Mouse (Mus musculus) heart, postnatal 10 days (tissue): ENCODE data around the gene Derl3. TPM values are rescaled to one million over a fixed set of nuclear protein-coding genes. Genes with fewer than 3 reads are reported as not detected.
A peak's percentile ranks its signal among the peaks of the same experiment; 100 is the strongest.
"Not testable (repeated sequence)": the region's sequence is repeated elsewhere in the genome, so short reads cannot be mapped to it uniquely, and the experiment has no call there.

Experiments
- DNase-seq, 2 experiments: peaks; one replicate each; pipeline ENCODE4 v3.0.0; 2021
- intact Hi-C: fragments of 180-260 bp; cut with DNase I; formaldehyde crosslinking; loops from one replicate; pipeline ENCODE4 v1.15.1; 2025
- total RNA-seq, 2 experiments: library from RNA; stranded (reverse); gene quantifications; 2 replicates each; pipeline ENCODE4 v1.2.3; 2021

The Derl3 gene
- total RNA-seq, 2 experiments from 2014 or later, result 0.48 TPM; not detected in 1

DNA sequence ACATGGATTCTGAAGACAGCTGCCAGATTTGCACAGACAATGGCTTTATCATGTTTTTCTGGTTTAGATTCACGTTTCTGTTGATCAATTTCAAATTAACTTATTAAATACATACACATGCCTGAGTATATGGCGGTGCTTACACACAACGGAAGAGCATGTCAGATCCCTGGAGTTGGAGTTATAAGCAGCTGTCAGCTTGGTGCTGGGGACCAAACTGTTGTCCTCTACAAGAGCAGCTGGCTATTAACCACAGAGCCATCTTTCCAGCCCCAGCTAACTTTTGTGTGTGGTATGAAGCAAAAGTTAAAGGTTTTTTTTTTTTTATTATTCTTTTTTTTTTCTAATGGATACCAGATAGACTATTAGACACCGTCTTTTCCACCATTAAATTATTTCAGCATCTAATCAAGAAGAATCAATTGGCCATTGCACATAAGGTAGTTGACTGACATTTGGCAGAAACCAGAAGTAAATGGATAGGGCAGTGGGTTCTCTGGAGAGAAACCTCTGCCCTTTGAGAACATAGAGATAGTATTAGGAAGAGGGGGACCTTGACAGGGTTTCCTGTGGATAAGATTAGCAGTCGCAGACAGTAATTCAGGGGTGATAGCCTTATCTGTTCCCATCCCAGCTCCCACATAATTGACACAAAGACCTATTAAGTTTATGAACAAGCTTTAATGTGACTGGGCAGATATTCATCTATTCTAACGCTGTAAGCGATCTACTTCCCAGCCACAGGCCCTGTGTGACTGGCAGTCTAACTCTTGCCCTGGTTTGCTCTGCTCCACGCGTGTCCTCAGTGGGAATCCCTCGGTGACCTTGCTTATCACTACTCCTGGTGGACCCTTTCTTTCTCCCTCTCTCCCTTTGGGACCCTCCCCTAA, 20.9 kb upstream of the Derl3 start:
- intact Hi-C loops, result no loop called here
- no peak for DNase-seq

GRCm38 (mm10) chr10:75872915-75873542, 20.2 kb upstream of the Derl3 start:
- DNase-seq, result peak; percentile 85 to 88
- intact Hi-C loops, result no loop called here

- intact Hi-C loops, result no loop called here
Observed at GRCm38 (mm10) chr10:75873543-75874170, 19.6 kb upstream of the Derl3 start.

GRCm38 (mm10) chr10:75878836-75879235, 14.4 kb upstream of the Derl3 start:
- intact Hi-C loops, result no loop called here
- no peak for DNase-seq

More at GRCm38 (mm10) chr10:75873543-75874170, 19.6 kb upstream of the Derl3 start:
- no peak for DNase-seq

DNA sequence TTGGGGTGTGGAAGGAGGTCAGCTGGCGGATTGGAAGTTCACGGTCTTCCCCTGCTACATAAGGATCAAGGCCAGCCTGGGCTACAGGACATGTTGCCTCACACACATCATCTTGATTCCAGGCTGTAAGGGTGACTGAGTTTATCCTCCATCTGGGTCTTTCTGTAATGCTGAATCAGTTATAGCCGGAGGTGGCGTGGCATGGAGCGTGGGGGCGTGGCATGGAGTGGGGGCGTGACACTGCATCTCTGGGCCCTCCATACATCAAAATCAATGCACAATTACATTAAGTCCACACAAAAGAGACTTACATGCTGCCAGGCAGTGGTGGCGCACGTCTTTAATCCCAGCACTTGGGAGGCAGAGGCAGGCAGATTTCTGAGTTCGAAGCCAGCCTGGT, 12.9 kb upstream of the Derl3 start:
- intact Hi-C loops, result loop anchor here (10.0 kb wide), 1 partner anchor 324 kb away; no protein-coding TSS in a partner anchor
- no peak for DNase-seq

DNA sequence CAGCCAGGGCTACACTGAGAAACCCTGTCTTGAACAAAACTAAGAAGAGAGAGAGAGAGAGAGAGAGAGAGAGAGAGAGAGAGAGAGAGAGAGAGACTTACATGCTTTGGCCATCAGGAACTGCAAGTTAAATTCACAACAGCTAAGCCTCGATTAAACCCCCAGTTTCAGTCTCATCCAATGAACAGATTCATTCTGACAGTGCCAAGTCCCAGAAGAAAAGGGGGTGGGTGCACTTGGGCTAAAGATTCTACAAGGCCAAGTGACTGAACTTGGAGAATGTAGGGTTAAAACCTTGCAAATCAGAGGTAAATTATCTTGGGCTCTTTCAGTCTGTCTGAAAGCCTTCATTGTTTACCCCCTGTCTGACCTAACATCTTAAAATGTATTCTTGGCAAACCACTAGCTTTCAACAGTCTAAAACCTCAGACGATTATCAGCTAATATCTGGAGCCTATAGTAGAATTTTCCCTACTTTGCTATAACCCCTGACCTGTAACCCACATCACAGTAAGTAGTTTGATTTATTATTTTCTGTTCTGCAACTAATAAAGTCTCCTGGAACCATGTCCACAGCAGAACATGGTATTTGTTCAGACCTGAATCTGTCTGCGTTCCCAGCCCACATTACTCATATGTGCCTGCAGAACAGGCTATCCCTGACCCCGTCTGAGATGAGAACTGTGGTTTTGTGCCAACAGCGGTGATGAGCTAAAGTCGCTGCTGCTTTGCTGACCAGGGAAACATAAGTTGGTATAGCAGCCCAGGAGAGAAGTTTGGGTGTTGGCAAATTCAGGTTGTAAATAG, 12.2 kb upstream of the Derl3 start:
- intact Hi-C loops, result loop anchor here (10.0 kb wide), 1 partner anchor 324 kb away; no protein-coding TSS in a partner anchor

DNA sequence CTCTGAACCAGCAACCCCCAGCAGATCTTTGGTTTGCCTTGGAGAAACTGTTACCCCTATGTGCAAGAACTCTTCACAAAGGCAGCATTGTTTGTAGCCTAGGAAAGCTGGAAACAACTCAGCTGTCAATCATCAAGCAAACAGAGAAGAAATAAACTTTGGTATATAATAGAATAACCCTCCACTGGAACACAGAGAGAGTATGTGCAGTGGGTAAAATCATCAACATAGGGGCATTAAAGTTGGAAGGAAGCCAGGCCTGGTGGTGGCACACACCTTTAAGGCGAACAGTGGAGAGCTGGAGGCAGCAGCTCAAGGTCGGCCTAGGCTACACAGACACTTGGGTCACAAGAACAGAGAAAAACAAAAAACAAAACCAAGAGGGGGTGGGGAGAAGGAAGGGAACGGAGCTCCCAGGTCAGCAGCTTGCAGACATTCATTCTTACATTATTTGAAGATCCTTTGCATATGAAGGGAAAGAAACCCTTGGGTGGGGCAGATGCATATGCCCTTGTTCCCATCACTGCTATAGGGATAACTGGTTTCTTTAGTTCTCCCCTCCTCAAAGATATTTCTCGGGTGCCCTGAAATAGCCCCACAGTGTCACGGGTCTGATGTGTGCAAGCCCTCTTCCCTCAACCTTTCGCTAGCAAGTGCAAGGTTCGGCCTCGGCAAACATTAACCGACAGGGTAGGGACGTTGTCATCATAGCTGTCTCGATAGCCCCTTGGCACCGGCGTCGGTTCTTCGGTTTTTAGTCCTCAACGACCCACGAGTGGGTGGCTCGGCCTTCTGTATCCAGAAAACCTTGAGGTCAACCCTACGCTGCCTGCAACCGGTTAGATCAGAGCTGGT, 11.4 kb upstream of the Derl3 start:
- DNase-seq, result no peak
- intact Hi-C loops, result loop anchor here (10.0 kb wide), 1 partner anchor 323 kb away; no protein-coding TSS in a partner anchor

More for the DNA sequence above, 12.2 kb upstream of the Derl3 start:
- no peak for DNase-seq

- no peak for DNase-seq
- intact Hi-C loops, result loop anchor here (1.0 to 10.0 kb wide), 2 partner anchors 69 to 322 kb away; no protein-coding TSS in a partner anchor
Observed at GRCm38 (mm10) chr10:75882433-75883231, 10.6 kb upstream of the Derl3 start.

DNA sequence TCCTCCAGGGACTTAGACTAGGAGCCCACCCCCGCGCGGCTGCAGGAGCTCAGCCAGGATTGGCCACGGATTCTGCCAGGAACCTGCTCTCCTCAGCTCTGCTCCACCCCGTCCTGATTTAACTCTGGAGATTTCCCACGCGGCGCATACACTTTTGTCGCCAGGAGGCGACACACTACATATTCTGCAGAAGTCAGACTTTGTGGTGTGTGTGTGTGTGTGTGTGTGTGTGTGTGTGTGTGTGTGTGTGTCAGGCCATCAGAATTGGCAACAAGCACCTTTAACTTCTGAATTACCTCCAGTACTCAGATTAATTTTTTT, 10.0 kb upstream of the Derl3 start:
- intact Hi-C loops, result loop anchor here (1.0 to 10.0 kb wide), 2 partner anchors 68 to 322 kb away; no protein-coding TSS in a partner anchor
- DNase-seq, result peak; percentile 85 to 91

DNA sequence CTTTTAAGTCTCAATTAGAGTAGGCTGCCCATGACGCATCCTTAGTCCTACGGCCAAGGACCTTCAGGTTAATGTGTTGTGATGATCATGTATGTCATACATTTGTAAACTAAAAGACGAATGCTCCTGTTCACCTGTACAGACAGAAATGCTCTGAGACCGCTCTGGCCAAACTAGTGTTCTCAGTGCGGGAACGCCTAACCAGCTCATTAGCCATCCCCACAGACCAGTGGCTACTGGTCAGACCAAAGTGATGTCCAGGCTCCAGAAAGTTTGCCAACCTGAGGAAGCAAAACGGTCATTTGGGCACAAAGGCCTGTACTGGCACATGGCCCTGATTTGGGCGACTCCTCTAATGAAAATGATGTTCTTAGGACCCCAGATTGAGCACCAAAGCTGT, 8.5 kb upstream of the Derl3 start:
- DNase-seq, result no peak
- intact Hi-C loops, result loop anchor here (10.0 kb wide), 1 partner anchor 320 kb away; no protein-coding TSS in a partner anchor

DNA sequence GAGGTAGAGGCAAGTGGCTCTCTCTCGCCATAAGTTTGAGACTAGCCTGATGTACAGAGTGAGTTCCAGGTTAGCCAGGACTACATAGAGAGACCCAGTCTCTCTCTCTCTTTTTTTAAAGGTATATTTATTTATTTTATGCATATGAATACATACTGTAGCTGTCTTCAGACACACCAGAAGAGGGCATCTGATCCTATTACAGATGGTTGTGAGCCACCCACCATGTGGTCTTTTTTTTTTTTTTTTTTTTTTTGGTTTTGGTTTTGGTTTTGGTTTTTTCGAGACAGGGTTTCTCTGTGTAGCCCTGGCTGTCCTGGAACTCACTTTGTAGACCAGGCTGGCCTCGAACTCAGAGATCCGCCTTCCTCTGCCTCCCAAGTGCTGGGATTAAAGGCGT, 5.7 kb upstream of the Derl3 start:
- not testable (repeated sequence) for DNase-seq
- intact Hi-C loops, result loop anchor here (10.0 kb wide), 1 partner anchor 317 kb away; no protein-coding TSS in a partner anchor

- intact Hi-C loops, result loop anchor here (10.0 kb wide), 1 partner anchor 315 kb away; no protein-coding TSS in a partner anchor
- peak in 1 of 2 experiments; percentile 40 for DNase-seq
Observed at GRCm38 (mm10) chr10:75889406-75890153, 3.6 kb upstream of the Derl3 start.

DNA sequence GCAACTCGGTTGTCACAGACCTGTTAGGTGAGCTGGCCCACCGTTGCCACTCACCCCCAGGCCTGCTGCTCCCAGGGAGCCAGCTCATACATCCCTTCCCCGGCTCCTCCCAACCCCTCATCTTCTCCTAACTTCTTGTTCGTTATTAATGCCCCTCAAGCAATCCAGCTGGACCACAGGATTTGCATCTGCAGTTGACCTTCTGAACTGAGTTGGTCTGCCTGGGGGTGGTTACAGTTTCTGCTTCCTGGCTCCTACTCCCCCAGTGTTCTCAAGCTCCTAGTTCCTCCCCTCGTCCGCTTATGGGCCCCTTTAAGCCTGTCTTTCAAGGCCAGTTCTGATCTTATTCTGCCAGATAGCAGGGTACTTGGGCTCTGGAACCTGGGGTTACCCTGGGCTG, 1.4 kb downstream of the Derl3 start:
- no peak for DNase-seq
- intact Hi-C loops, result no loop called here

- no peak for DNase-seq
- intact Hi-C loops, result no loop called here
Observed at GRCm38 (mm10) chr10:75895730-75896129, 2.5 kb downstream of the Derl3 start.

- intact Hi-C loops, result no loop called here
- no peak for DNase-seq
Observed at GRCm38 (mm10) chr10:75896208-75896607, 3.0 kb downstream of the Derl3 start.

- intact Hi-C loops, result loop anchor here (1.0 kb wide), 1 partner anchor 54 kb away; no protein-coding TSS in a partner anchor
- peak; percentile 50 to 76 for DNase-seq
Observed at GRCm38 (mm10) chr10:75897373-75897772, 4.2 kb downstream of the Derl3 start.

GRCm38 (mm10) chr10:75898039-75898564, 4.9 kb downstream of the Derl3 start:
- no peak for DNase-seq
- intact Hi-C loops, result no loop called here
